Mouse (Mus musculus) neural tube, embryonic 14.5 days (tissue): ENCODE measurements around the gene S100a2. TPM values are rescaled to one million over a fixed set of nuclear protein-coding genes. Genes with fewer than 3 reads are reported as not detected.

Experiments used
- ATAC-seq: fragments of 200-750 bp; cut with Nextera tagmentation; 2 replicates; pipeline ENCODE4 v1.8.0; 2017; ENCODE audit warnings: low read depth, mild to moderate bottlenecking, moderate TSS enrichment, moderate library complexity
- H3K27ac ChIP-seq: fragments of 300-500 bp; sonication (generic); 2 replicates; pipeline ENCODE4 v1.5.1; 2014; ENCODE audit warnings: low read depth, mild to moderate bottlenecking, control low read depth, low read length, moderate library complexity, mixed read lengths
- H3K27me3 ChIP-seq: fragments of 300-500 bp; sonication (generic); 2 replicates; pipeline ENCODE4 v1.6.1; 2014; ENCODE audit warnings: low read length; ENCODE audit not compliant: control insufficient read depth, insufficient read depth
- H3K36me3 ChIP-seq: fragments of 300-500 bp; sonication (generic); 2 replicates; pipeline ENCODE4 v1.6.1; 2014; ENCODE audit warnings: low read length, mixed read lengths; ENCODE audit not compliant: control insufficient read depth, insufficient read depth
- H3K4me1 ChIP-seq: fragments of 300-500 bp; sonication (generic); 2 replicates; pipeline ENCODE4 v1.6.1; 2014; ENCODE audit warnings: low read length; ENCODE audit not compliant: control insufficient read depth, insufficient read depth
- H3K4me2 ChIP-seq: fragments of 300-500 bp; sonication (generic); 2 replicates; pipeline ENCODE4 v1.6.1; 2014; ENCODE audit warnings: mild to moderate bottlenecking, low read depth, low read length, control low read depth
- H3K4me3 ChIP-seq: fragments of 300-500 bp; sonication (generic); 2 replicates; pipeline ENCODE4 v1.5.1; 2014; ENCODE audit warnings: low read depth, low read length, control low read depth, mixed read lengths
- H3K9ac ChIP-seq: fragments of 300-500 bp; sonication (generic); replicated peaks from 2 replicates; pipeline ENCODE4 v1.6.1; 2014; ENCODE audit warnings: low read depth, mild to moderate bottlenecking, control low read depth, low read length, mixed read lengths
- H3K9me3 ChIP-seq: fragments of 300-500 bp; sonication (generic); 2 replicates; pipeline ENCODE4 v1.6.1; 2016; ENCODE audit warnings: low read length; ENCODE audit not compliant: control insufficient read depth
- WGBS: fragments of 180-500 bp; shearing (Covaris S2); extraction: QIAGEN DNeasy Blood & Tissue Kit; methylation state at CpG from one replicate; pipeline ENCODE4 v1.1.7; 2014; 5-methylcytosine and 5-hydroxymethylcytosine counted together
- polyA plus RNA-seq: library from polyadenylated mRNA; unstranded; fragments of >200 nt; fragmentation: Nextera tagmentation; extraction: Ambion mirVana; gene quantifications from 2 replicates; pipeline ENCODE4 v1.2.1, GENCODE M21; 2014

The S100a2 gene
- polyA plus RNA-seq, 1 experiment from 2014 or later: not detected

- Histone ChIP-seq H3K4me2 (no peak overlapping the region), H3K9ac (no peak overlapping the region), H3K9me3 (no peaks in the 10 kb centered on the region), H3K27ac (no peak overlapping the region), H3K36me3 (no peaks in the 10 kb centered on the region), H3K27me3 (no peaks in the 10 kb centered on the region), H3K4me3 (no peak overlapping the region), H3K4me1 (no peaks in the 10 kb centered on the region)
- no peak for ATAC-seq
- 93% methylated on average over 13 of the region's 14 CpGs for WGBS
Measured at GRCm38 (mm10) chr3:90587361-90588101, 2.5 kb upstream of the S100a2 start.

- no peak overlapping the region for H3K9ac ChIP-seq
- H3K4me2 ChIP-seq: no peak overlapping the region
- no peaks in the 10 kb centered on the region for H3K36me3 ChIP-seq
- WGBS: 88% methylated on average over 6 of the region's 6 CpGs
- H3K9me3 ChIP-seq: no peaks in the 10 kb centered on the region
- no peak for ATAC-seq
- H3K27ac ChIP-seq: no peak overlapping the region
- H3K4me3 ChIP-seq: no peak overlapping the region
- H3K4me1 ChIP-seq: no peaks in the 10 kb centered on the region
- H3K27me3 ChIP-seq: no peaks in the 10 kb centered on the region
Measured at GRCm38 (mm10) chr3:90589390-90589789, 657 bp upstream of the S100a2 start.

GRCm38 (mm10) chr3:90594466-90594865 is 4.4 kb downstream of the S100a2 start:
- Histone ChIP-seq H3K4me1 (no peaks in the 10 kb centered on the region), H3K9me3 (no peaks in the 10 kb centered on the region), H3K27me3 (no peaks in the 10 kb centered on the region), H3K9ac (no peak overlapping the region), H3K4me2 (no peak overlapping the region), H3K27ac (no peak overlapping the region), H3K4me3 (no peak overlapping the region), H3K36me3 (no peaks in the 10 kb centered on the region)
- no peak for ATAC-seq
- WGBS: 88% methylated on average over 1 of the region's 1 CpGs

- no peak overlapping the region for H3K4me3 ChIP-seq
Measured at GRCm38 (mm10) chr3:90595556-90595955, 5.5 kb downstream of the S100a2 start.

GRCm38 (mm10) chr3:90596810-90597209 is 6.8 kb downstream of the S100a2 start:
- Histone ChIP-seq H3K4me1 (no peaks in the 10 kb centered on the region), H3K27me3 (no peaks in the 10 kb centered on the region), H3K27ac (no peak overlapping the region), H3K36me3 (no peaks in the 10 kb centered on the region), H3K4me2 (no peak overlapping the region), H3K4me3 (no peak overlapping the region), H3K9ac (no peak overlapping the region), H3K9me3 (no peaks in the 10 kb centered on the region)
- ATAC-seq: no peak
- WGBS: 91% methylated on average over 6 of the region's 6 CpGs

More at GRCm38 (mm10) chr3:90595556-90595955, 5.5 kb downstream of the S100a2 start:
- H3K27ac ChIP-seq: no peak overlapping the region
- H3K36me3 ChIP-seq: no peaks in the 10 kb centered on the region
- ATAC-seq: no peak
- H3K4me2 ChIP-seq: no peak overlapping the region
- H3K9ac ChIP-seq: no peak overlapping the region
- WGBS: 75% methylated on average over 5 of the region's 5 CpGs
- no peaks in the 10 kb centered on the region for H3K27me3 ChIP-seq
- no peaks in the 10 kb centered on the region for H3K9me3 ChIP-seq
- H3K4me1 ChIP-seq: no peaks in the 10 kb centered on the region

GRCm38 (mm10) chr3:90597736-90598135 is 7.7 kb downstream of the S100a2 start:
- no peak overlapping the region for H3K4me3 ChIP-seq
- H3K27ac ChIP-seq: no peak overlapping the region
- ATAC-seq: no peak
- H3K4me1 ChIP-seq: no peaks in the 10 kb centered on the region
- no peak overlapping the region for H3K4me2 ChIP-seq
- 67% methylated on average over 6 of the region's 6 CpGs for WGBS
- no peaks in the 10 kb centered on the region for H3K9me3 ChIP-seq
- no peaks in the 10 kb centered on the region for H3K36me3 ChIP-seq
- no peaks in the 10 kb centered on the region for H3K27me3 ChIP-seq
- H3K9ac ChIP-seq: no peak overlapping the region

GRCm38 (mm10) chr3:90598212-90598611 is 8.2 kb downstream of the S100a2 start:
- WGBS: 87% methylated on average over 4 of the region's 4 CpGs
- Histone ChIP-seq H3K27me3 (no peaks in the 10 kb centered on the region), H3K36me3 (no peaks in the 10 kb centered on the region), H3K4me1 (no peaks in the 10 kb centered on the region), H3K9me3 (no peaks in the 10 kb centered on the region), H3K9ac (no peak overlapping the region), H3K4me2 (no peak overlapping the region), H3K4me3 (no peak overlapping the region), H3K27ac (no peak overlapping the region)
- no peak for ATAC-seq

- 85% methylated on average over 3 of the region's 3 CpGs for WGBS
- no peaks in the 10 kb centered on the region for H3K9me3 ChIP-seq
- ATAC-seq: no peak
Measured at GRCm38 (mm10) chr3:90599401-90599800, 9.4 kb downstream of the S100a2 start.

GRCm38 (mm10) chr3:90600036-90600435 is 10.0 kb downstream of the S100a2 start:
- no peak overlapping the region for H3K4me2 ChIP-seq
- H3K4me1 ChIP-seq: no peaks in the 10 kb centered on the region
- ATAC-seq: no peak
- no peaks in the 10 kb centered on the region for H3K36me3 ChIP-seq
- no peak overlapping the region for H3K4me3 ChIP-seq
- H3K9ac ChIP-seq: no peak overlapping the region
- H3K27ac ChIP-seq: no peak overlapping the region
- no peaks in the 10 kb centered on the region for H3K27me3 ChIP-seq
- WGBS: 79% methylated on average over 6 of the region's 6 CpGs
- H3K9me3 ChIP-seq: no peaks in the 10 kb centered on the region

More at GRCm38 (mm10) chr3:90599401-90599800, 9.4 kb downstream of the S100a2 start:
- Histone ChIP-seq H3K4me2 (no peak overlapping the region), H3K9ac (no peak overlapping the region), H3K4me3 (no peak overlapping the region), H3K36me3 (no peaks in the 10 kb centered on the region), H3K27ac (no peak overlapping the region), H3K4me1 (no peaks in the 10 kb centered on the region), H3K27me3 (no peaks in the 10 kb centered on the region)
